Mouse (Mus musculus) heart, postnatal 0 days (tissue): Measurements from ENCODE around the gene Il10ra. TPM values are rescaled to one million over a fixed set of nuclear protein-coding genes. Genes with fewer than 3 reads are reported as not detected.

ENCODE experiments used
- ATAC-seq: fragments of 200-750 bp; cut with Nextera tagmentation; 2 replicates; pipeline ENCODE4 v1.8.0; 2017; ENCODE audit warnings: low read depth, moderate number of reproducible peaks, moderate library complexity; ENCODE audit not compliant: insufficient read depth
- DNase-seq: peaks from one replicate; pipeline ENCODE4 v3.0.0-alpha.2; 2016; ENCODE audit warnings: low spot score
- H3K27ac ChIP-seq: fragments of 300-500 bp; sonication (generic); 2 replicates; pipeline ENCODE4 v1.5.1; 2014; ENCODE audit warnings: low read depth, mild to moderate bottlenecking
- H3K27me3 ChIP-seq: fragments of 300-500 bp; sonication (generic); 2 replicates; pipeline ENCODE4 v1.6.1; 2014; ENCODE audit warnings: low read length, mixed read lengths; ENCODE audit not compliant: control insufficient read depth, insufficient read depth
- H3K36me3 ChIP-seq: fragments of 300-500 bp; sonication (generic); replicated peaks from 2 replicates; pipeline ENCODE4 v1.6.1; 2014; ENCODE audit warnings: low read length, mixed read lengths; ENCODE audit not compliant: control insufficient read depth, insufficient read depth
- H3K4me1 ChIP-seq: fragments of 300-500 bp; sonication (generic); 2 replicates; pipeline ENCODE4 v1.6.1; 2014; ENCODE audit warnings: antibody characterized with exemption; ENCODE audit not compliant: control insufficient read depth, insufficient read depth
- H3K4me2 ChIP-seq: fragments of 300-500 bp; sonication (generic); 2 replicates; pipeline ENCODE4 v1.6.1; 2014; ENCODE audit warnings: low read depth, mild to moderate bottlenecking, low read length, moderate library complexity
- H3K4me3 ChIP-seq: fragments of 300-500 bp; sonication (generic); 2 replicates; pipeline ENCODE4 v1.5.1; 2014; ENCODE audit warnings: low read depth, low read length
- H3K9ac ChIP-seq: fragments of 300-500 bp; sonication (generic); replicated peaks from 2 replicates; pipeline ENCODE4 v1.6.1; 2014; ENCODE audit warnings: low read depth, low read length, mixed read lengths
- H3K9me3 ChIP-seq: fragments of 300-500 bp; sonication (generic); replicated peaks from 2 replicates; pipeline ENCODE4 v1.6.1; 2016; ENCODE audit warnings: low read length; ENCODE audit not compliant: control insufficient read depth
- CTCF ChIP-seq: IDR thresholded peaks from 2 replicates; pipeline ENCODE4 v1.5.1; 2016; ENCODE audit warnings: antibody characterized with exemption, control low read depth, low read depth
- EP300 ChIP-seq: IDR thresholded peaks from 2 replicates; pipeline ENCODE4 v1.6.1; 2016; ENCODE audit warnings: antibody characterized with exemption, low read depth
- WGBS: fragments of 180-500 bp; shearing (Covaris S2); extraction: QIAGEN DNeasy Blood & Tissue Kit; methylation state at CpG from one replicate; pipeline ENCODE4 v1.1.7; 2014; 5-methylcytosine and 5-hydroxymethylcytosine counted together
- polyA plus RNA-seq: library from polyadenylated mRNA; unstranded; fragments of >200 nt; fragmentation: Nextera tagmentation; extraction: Ambion mirVana; gene quantifications from 2 replicates; pipeline ENCODE4 v1.2.1, GENCODE M21; 2015
- total RNA-seq: library from RNA; depleted of rRNA; stranded (reverse); fragments of >200 nt; gene quantifications from 2 replicates; pipeline ENCODE4 v1.2.3, GENCODE M21; 2014; ENCODE audit warnings: low replicate concordance

The Il10ra gene
- total and polyA plus RNA-seq, 2 experiments from 2014 or later, result 0.60 to 2.5 TPM

DNA sequence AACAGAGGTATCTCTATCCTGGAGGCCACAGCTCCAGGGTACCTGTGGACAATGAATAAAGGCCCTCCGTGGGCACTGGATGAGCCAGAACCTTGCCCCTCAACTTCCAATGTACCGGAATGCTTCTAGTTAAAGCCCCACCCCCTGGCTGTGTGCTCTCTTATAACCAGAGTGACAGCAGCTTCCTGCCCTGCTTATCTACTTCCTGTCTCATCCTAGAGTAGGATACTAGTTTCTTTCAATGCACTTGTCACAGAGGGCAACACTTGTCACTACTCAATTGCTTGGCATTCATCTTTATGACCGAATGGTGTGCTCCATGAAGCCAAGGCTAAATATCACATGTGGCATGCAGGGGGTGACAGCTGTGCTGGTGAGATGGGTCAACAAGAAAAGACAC is 17.7 kb downstream of the Il10ra start:
- H3K4me2 ChIP-seq, result no peak overlapping the region
- no peak for ATAC-seq

DNA sequence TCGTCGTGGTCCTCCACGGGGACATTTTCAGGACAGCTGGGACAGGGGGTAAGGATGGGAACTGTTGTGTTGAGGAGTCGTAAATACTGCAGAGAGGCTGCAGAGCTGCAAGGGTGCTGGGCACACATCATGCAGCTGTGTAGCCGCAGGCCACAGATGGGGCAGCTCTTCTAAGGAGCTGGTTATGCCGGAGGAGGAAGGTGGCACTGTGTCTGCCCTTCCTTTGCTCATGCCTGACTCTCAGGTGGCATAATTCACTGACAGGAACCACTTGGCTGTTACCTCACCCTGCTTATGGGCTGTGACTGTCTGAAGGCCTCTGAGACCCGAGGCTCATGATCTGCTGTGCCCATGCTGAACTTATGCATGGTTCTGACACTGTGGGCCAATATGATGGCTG is 18.6 kb downstream of the Il10ra start:
- TF ChIP-seq EP300, result no peak
- no peaks in the 10 kb centered on the region for H3K9me3 ChIP-seq
- no peak for DNase-seq
- H3K27me3 ChIP-seq, result peaks cover 7% of the 10 kb centered on the region; the same call in 1 of the 2 replicates
- WGBS, result 81% methylated on average over 7 of the region's 7 CpGs
- no peak for ATAC-seq
- H3K36me3 ChIP-seq, result no peaks in the 10 kb centered on the region
- no peak overlapping the region for H3K4me3 ChIP-seq
- no peak overlapping the region for H3K27ac ChIP-seq
- no peak overlapping the region for H3K9ac ChIP-seq
- H3K4me2 ChIP-seq, result no peak overlapping the region
- H3K4me1 ChIP-seq, result no peaks in the 10 kb centered on the region

More for the DNA sequence above, 17.7 kb downstream of the Il10ra start:
- no peak overlapping the region for H3K4me3 ChIP-seq
- H3K27me3 ChIP-seq, result peaks cover 7% of the 10 kb centered on the region; the same call in 1 of the 2 replicates
- no peak overlapping the region for H3K9ac ChIP-seq
- no peaks in the 10 kb centered on the region for H3K4me1 ChIP-seq
- TF ChIP-seq EP300, result no peak
- H3K27ac ChIP-seq, result no peak overlapping the region
- H3K9me3 ChIP-seq, result no peaks in the 10 kb centered on the region
- WGBS, result 42% methylated on average over 3 of the region's 3 CpGs
- no peaks in the 10 kb centered on the region for H3K36me3 ChIP-seq
- DNase-seq, result no peak

DNA sequence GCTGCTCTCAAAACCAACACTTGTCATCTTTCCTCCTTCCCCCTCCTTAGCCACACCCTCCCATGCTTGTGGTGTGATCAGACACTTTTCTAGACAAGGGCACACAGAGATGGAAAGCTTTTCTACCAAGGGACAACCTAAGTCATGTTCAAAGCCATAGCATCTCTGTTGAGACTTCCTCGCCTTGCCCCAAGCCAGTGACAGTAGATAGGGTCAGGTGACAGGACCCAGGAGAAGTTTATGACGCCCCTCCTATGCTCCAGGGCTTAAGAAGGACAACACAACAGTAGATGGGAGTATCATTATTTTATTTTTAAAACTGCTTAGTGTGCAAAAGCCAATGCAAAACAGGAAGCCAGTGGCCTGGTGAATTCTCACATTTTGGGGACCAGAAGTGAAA is 21.4 kb downstream of the Il10ra start:
- ATAC-seq, result no peak
- TF ChIP-seq CTCF (no peak), EP300 (no peak)
- H3K36me3 ChIP-seq, result no peaks in the 10 kb centered on the region
- no peak overlapping the region for H3K4me3 ChIP-seq
- WGBS, result 62% methylated on average over 2 of the region's 2 CpGs
- no peaks in the 10 kb centered on the region for H3K4me1 ChIP-seq
- DNase-seq, result no peak
- H3K9me3 ChIP-seq, result no peaks in the 10 kb centered on the region
- no peak overlapping the region for H3K4me2 ChIP-seq
- no peaks in the 10 kb centered on the region for H3K27me3 ChIP-seq
- H3K9ac ChIP-seq, result no peak overlapping the region
- H3K27ac ChIP-seq, result no peak overlapping the region

DNA sequence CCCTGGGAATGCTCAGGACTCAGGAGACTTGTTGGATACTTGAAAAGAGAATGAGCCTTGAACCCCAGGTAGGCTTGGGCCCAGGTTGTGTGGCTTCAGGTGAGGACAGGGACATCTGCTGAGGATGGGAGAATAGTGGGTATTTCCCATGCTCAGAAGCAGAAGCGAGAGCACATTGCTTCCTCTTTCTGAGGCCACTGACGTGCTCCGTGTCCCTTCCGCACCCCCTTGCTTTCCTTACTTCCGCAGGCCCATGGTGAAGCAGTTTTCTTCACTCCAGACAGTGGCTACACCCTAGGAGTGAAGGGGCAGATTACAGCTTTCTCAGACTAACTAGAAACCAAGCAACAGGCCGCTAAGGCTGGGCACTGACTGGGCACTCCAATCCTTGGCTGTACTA is 22.9 kb downstream of the Il10ra start:
- Histone ChIP-seq H3K36me3 (no peaks in the 10 kb centered on the region), H3K4me1 (no peaks in the 10 kb centered on the region), H3K4me3 (no peak overlapping the region), H3K9me3 (no peaks in the 10 kb centered on the region), H3K4me2 (no peak overlapping the region), H3K27me3 (no peaks in the 10 kb centered on the region), H3K27ac (no peak overlapping the region; the same call in 1 of the 2 replicates), H3K9ac (no peak overlapping the region)
- no peak; the same call in 1 of the 2 replicates for ATAC-seq
- DNase-seq, result no peak
- WGBS, result 78% methylated on average over 6 of the region's 6 CpGs
- no peak for TF ChIP-seq CTCF
- no peak for TF ChIP-seq EP300

DNA sequence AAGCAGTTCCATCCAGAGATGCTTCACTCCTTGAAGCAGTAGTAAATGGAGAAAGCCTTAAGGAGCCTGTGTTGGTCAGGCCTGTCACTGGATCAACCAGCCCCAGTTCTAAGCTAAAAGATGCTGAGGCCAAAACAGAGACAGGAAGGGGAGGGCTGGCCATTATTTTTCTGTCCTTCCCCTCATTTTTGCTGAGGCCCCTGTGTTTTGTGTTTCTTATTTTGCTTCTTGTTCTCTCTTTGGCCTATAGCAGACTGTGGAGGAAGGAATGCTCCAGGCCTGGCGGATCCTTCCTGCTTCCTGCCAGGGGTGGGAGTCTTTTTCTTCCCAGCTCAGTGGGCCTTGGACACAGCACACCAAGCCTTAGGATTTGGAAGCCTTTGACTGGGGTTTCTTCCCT is 23.5 kb downstream of the Il10ra start:
- no peaks in the 10 kb centered on the region for H3K27me3 ChIP-seq
- no peak overlapping the region for H3K27ac ChIP-seq
- WGBS, result 44% methylated on average over 1 of the region's 1 CpGs
- no peak for DNase-seq
- TF ChIP-seq CTCF, result no peak
- TF ChIP-seq EP300, result no peak
- H3K9me3 ChIP-seq, result no peaks in the 10 kb centered on the region
- no peaks in the 10 kb centered on the region for H3K36me3 ChIP-seq
- ATAC-seq, result no peak
- H3K4me2 ChIP-seq, result no peak overlapping the region
- no peak overlapping the region for H3K4me3 ChIP-seq
- no peaks in the 10 kb centered on the region for H3K4me1 ChIP-seq
- H3K9ac ChIP-seq, result no peak overlapping the region

DNA sequence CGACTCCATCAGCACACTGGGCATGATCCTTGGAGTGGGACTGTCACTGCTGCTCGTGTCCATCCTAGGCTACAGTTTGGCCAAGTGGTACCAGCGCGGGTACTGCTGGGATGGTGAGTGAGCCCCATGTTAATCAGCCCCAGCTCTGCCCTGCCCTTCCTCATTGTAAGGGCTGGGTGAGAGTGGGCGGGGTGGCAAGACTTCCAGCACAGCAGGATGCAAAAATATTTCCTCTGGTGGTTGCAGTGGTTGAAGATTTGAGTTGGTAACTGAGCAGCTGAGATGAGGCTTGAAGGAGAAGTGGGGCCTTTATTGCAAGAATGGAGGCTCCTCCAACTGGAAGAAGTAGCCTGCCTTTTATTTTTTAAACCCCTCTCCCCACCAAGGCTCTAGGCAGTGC is 27.6 kb downstream of the Il10ra start:
- Histone ChIP-seq H3K9ac (no peak overlapping the region), H3K36me3 (no peaks in the 10 kb centered on the region), H3K4me2 (no peak overlapping the region), H3K4me1 (no peaks in the 10 kb centered on the region), H3K27me3 (no peaks in the 10 kb centered on the region), H3K9me3 (no peaks in the 10 kb centered on the region), H3K4me3 (no peak overlapping the region), H3K27ac (no peak overlapping the region)
- DNase-seq, result no peak
- WGBS, result 77% methylated on average over 5 of the region's 5 CpGs
- no peak for TF ChIP-seq EP300
- TF ChIP-seq CTCF, result no peak
- ATAC-seq, result no peak
